Mouse (Mus musculus): ENCODE measurements around the gene Prickle1. TPM values are rescaled to one million over a fixed set of nuclear protein-coding genes. Genes with fewer than 3 reads are reported as not detected.

The Prickle1 gene
- polyA plus RNA-seq, 1 experiment, result 8.0 TPM

DNA sequence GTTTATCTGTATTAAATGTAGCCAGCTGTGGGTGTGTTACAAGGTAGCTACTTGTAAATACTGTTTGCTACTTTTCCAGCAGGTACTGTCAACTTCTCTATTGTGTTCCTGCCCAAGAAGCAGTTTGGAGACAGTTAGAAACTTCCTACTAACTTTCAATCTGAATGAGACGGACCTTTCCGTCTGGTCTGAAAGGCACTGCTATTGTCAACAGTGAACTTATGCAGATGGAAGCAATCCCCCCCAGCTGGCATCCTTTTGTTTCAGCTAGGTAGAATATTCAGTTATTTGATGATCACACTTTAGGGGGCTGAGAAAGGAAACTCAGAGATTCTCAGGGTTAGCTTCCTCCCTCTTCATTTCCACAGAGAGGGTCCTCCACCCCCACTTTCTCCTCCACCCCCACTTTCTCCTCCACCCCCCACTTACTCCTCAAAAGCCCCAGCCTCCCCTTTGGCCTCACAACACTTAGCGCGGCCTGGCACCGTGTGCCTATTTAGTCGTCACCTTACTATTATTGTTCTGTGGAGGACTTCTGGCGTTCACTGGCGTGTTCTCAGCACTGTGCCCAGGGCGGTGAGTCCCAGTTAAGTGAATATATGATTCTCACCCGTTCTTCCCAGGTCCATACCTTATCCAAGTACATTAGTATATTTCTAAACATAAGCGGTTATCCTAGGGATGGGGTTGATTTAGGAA, 74.5 kb downstream of the Prickle1 start:
- Histone ChIP-seq H3K4me3 (no peak overlapping the region), H3K36me3 (ENCODE audit: control insufficient read depth, insufficient read depth) (no peaks in the 10 kb centered on the region), H3K27me3 (ENCODE audit: control insufficient read depth, insufficient read depth, insufficient read length) (no peaks in the 10 kb centered on the region), H3K4me2 (ENCODE audit: low read depth) (no peak overlapping the region), H3K79me2 (ENCODE audit: control insufficient read depth, insufficient read depth) (no peaks in the 10 kb centered on the region), H3ac (ENCODE audit: control insufficient read depth, insufficient read length) (no peak overlapping the region)
- TF ChIP-seq MYOD1 (IDR thresholded peaks at IDR 0.05; ENCODE audit: control insufficient read depth in 1 of 3, insufficient read length in 2 of 3, low read depth in 2 of 3) (no peak), TCF12 (IDR thresholded peaks at IDR 0.05; ENCODE audit: insufficient read depth, poor library complexity, severe bottlenecking) (no peak), USF1 (IDR thresholded peaks at IDR 0.05; ENCODE audit: low read depth) (no peak), POLR2A (IDR thresholded peaks at IDR 0.05; ENCODE audit: insufficient read length, low read depth) (no peak), E2F4 (IDR thresholded peaks at IDR 0.05; ENCODE audit: insufficient read depth) (no peak), MYOG (IDR thresholded peaks at IDR 0.05; ENCODE audit: control insufficient read depth in 1 of 3, insufficient read depth in 1 of 3, insufficient read length in 2 of 3, low read depth in 2 of 3) (no peak), SRF (IDR thresholded peaks at IDR 0.05; ENCODE audit: control insufficient read depth, insufficient read length, low read depth) (no peak), POLR2AphosphoS2 (IDR thresholded peaks at IDR 0.05; ENCODE audit: insufficient read length, low read depth) (no peak), MAX (IDR thresholded peaks at IDR 0.05; ENCODE audit: low read depth) (no peak), CEBPB (IDR thresholded peaks at IDR 0.05; ENCODE audit: insufficient read depth, poor library complexity, severe bottlenecking) (no peak), REST (IDR thresholded peaks at IDR 0.05; ENCODE audit: insufficient read depth, insufficient read length) (no peak), TCF3 (IDR thresholded peaks at IDR 0.05; ENCODE audit: insufficient read length, low read depth) (no peak)

DNA sequence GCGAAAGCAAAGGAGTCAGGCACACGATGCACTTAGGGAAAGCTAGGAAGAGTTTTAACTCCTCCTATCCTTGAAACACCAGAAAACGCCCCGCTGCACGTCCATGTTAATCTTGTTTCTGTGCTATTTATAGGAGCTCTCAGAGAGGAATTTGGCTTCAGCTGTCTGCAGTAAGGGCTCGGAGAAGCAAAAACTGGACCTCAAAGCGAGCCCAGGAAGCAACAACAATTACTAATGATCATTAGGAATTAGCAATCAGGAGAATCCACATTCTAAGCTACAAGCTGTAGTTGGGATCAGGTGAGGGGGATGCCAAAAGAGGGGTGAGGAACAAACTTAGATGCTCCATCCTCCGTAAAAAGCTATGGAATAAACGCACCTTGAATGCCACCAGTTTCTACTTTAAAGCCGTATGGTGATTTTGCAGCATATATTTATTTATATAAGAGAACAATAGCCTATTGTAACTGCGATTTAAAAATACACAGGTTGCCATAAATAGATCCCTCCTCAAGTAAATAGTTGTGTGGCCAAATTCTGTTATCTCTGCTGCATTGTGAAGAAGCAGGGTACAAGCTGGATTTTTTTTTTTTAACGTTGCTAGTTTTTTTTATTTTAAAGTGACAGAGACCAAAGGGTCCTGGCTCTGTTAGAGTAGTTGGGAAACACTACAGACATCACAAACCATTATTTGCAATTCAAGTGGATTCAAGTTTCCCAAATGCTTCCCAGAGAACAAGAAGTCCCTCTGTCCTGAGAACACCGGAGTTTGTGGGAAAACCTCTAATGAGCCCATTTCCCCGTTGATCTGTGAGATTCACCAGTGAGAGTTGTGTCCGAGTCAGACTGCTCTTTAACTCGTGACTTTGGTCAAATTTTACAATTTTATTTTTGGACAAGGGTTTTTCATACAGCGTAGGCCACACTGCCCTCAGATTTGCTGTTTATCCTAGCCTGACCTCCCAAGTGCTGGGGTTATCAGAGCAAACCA, 75.6 kb downstream of the Prickle1 start:
- Histone ChIP-seq H3K79me2 (ENCODE audit: control insufficient read depth, insufficient read depth) (no peaks in the 10 kb centered on the region), H3ac (ENCODE audit: control insufficient read depth, insufficient read length) (peak overlapping the region; percentile 33), H3K4me2 (ENCODE audit: low read depth) (peak overlapping the region; percentile 91), H3K4me3 (peak overlapping the region; percentile 23), H3K27me3 (ENCODE audit: control insufficient read depth, insufficient read depth, insufficient read length) (no peaks in the 10 kb centered on the region), H3K36me3 (ENCODE audit: control insufficient read depth, insufficient read depth) (no peaks in the 10 kb centered on the region)
- TF ChIP-seq MYOG (IDR thresholded peaks at IDR 0.05; ENCODE audit: control insufficient read depth in 1 of 3, insufficient read depth in 1 of 3, insufficient read length in 2 of 3, low read depth in 2 of 3), result peak in 1 of 3 experiments; percentile 86
- peak in 1 of 3 experiments; percentile 6 for TF ChIP-seq MYOD1 (IDR thresholded peaks at IDR 0.05; ENCODE audit: control insufficient read depth in 1 of 3, insufficient read length in 2 of 3, low read depth in 2 of 3)
- TF ChIP-seq E2F4 (IDR thresholded peaks at IDR 0.05; ENCODE audit: insufficient read depth), result no peak

DNA sequence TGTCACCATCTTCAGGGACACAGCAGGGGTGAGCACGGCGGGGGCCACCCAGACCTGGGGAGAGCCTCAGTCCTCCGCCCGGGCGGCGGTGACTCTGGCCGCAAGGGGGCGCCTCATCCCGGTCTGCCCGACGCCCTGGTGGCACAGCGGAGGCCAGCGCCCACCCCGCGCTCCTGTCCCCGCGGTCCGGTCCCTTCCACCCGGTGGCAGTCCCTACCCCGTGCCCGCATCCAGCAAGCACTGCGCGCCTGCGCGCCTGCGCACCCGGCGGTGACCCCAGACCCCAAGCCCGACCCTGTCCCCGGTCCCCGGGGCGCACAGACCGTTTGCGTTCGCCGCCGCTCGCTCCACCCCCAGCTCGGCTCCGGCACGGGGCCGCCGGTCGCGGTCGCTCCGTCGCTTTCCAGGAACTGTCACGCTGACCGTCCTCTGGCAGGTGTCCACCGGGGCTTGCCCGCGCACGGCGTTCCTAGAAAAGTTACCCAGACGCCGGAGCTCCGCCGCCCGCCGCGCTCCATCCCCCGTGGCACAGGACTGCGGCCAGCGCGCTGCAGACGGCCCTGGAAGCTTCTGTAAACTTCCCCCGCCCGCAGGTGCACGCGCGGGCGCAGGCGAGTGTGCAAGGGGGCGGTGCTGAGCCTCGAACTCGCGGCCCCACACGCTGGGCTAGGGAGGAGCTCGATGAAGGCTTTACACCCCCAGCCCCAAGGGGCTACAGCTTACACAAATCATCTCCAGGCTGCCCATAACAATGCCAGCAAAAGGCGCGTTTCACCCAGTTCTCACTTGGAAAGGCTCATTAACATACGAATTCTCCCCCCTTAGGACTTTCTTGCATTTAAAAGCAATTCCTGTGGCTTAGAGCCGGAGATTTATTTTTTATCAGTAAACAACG, 76.5 kb downstream of the Prickle1 start:
- H3K79me2 ChIP-seq (ENCODE audit: control insufficient read depth, insufficient read depth), result no peaks in the 10 kb centered on the region
- no peaks in the 10 kb centered on the region for H3K27me3 ChIP-seq (ENCODE audit: control insufficient read depth, insufficient read depth, insufficient read length)
- no peaks in the 10 kb centered on the region for H3K36me3 ChIP-seq (ENCODE audit: control insufficient read depth, insufficient read depth)
- TF ChIP-seq MYOG (IDR thresholded peaks at IDR 0.05; ENCODE audit: control insufficient read depth in 1 of 3, insufficient read depth in 1 of 3, insufficient read length in 2 of 3, low read depth in 2 of 3) (peak in 2 of 3 experiments; percentile 35 to 63), SRF (IDR thresholded peaks at IDR 0.05; ENCODE audit: control insufficient read depth, insufficient read length, low read depth) (peak; percentile 67), E2F4 (IDR thresholded peaks at IDR 0.05; ENCODE audit: insufficient read depth) (no peak), MYOD1 (IDR thresholded peaks at IDR 0.05; ENCODE audit: control insufficient read depth in 1 of 3, insufficient read length in 2 of 3, low read depth in 2 of 3) (peak in 2 of 3 experiments; percentile 16 to 78)
- peak overlapping the region; percentile 91 for H3K4me2 ChIP-seq (ENCODE audit: low read depth)
- H3ac ChIP-seq (ENCODE audit: control insufficient read depth, insufficient read length), result peak overlapping the region; percentile 33
- H3K4me3 ChIP-seq, result peak overlapping the region; percentile 23

DNA sequence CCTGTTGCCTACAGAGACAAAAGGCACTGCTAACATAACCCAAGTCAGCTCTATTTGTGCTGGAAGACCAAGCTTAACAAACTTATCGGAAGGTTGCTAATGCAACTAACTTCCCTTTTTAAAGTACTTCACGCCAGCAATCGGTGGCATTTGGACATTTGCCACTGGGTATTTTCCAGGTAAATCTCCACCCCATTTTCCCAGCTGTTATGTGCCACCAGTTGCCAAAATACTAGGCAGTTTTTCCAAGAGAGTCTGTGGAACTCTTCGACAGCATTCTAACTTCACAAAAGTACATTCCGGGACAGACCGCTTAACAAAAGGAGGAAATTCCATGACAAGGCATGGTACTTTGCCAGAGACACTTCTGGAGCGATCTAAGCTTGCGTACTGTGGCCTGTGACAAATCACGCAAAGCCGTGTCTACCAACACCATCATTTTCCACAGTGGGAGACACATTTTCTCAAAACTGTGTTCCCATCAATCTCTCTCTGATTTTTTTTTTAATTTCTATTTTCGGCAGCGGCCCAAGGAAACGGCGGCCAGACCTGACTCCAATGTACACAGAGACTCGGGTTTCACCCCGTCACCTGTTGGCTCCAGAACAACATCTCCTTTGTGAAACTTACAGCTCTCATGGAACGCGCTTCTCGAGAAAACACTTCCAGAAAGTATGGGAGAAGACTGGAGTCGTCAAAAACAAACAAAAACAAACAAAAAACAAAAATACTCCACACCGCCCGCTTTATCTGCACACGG, 77.4 kb downstream of the Prickle1 start:
- Histone ChIP-seq H3K79me2 (ENCODE audit: control insufficient read depth, insufficient read depth) (no peaks in the 10 kb centered on the region), H3K36me3 (ENCODE audit: control insufficient read depth, insufficient read depth) (no peaks in the 10 kb centered on the region), H3ac (ENCODE audit: control insufficient read depth, insufficient read length) (peak overlapping the region; percentile 33), H3K27me3 (ENCODE audit: control insufficient read depth, insufficient read depth, insufficient read length) (no peaks in the 10 kb centered on the region), H3K4me2 (ENCODE audit: low read depth) (peak overlapping the region; percentile 91), H3K4me3 (peak overlapping the region; percentile 23)
- TF ChIP-seq MYOG (IDR thresholded peaks at IDR 0.05; ENCODE audit: control insufficient read depth in 1 of 3, insufficient read depth in 1 of 3, insufficient read length in 2 of 3, low read depth in 2 of 3), result no peak
- TF ChIP-seq POLR2A (IDR thresholded peaks at IDR 0.05; ENCODE audit: insufficient read length, low read depth), result no peak
- TF ChIP-seq MYOD1 (IDR thresholded peaks at IDR 0.05; ENCODE audit: control insufficient read depth in 1 of 3, insufficient read length in 2 of 3, low read depth in 2 of 3), result no peak
- no peak for TF ChIP-seq USF1 (IDR thresholded peaks at IDR 0.05; ENCODE audit: low read depth)
- TF ChIP-seq REST (IDR thresholded peaks at IDR 0.05; ENCODE audit: insufficient read depth, insufficient read length), result no peak
- TF ChIP-seq TCF3 (IDR thresholded peaks at IDR 0.05; ENCODE audit: insufficient read length, low read depth), result no peak
- no peak for TF ChIP-seq TCF12 (IDR thresholded peaks at IDR 0.05; ENCODE audit: insufficient read depth, poor library complexity, severe bottlenecking)
- no peak for TF ChIP-seq MAX (IDR thresholded peaks at IDR 0.05; ENCODE audit: low read depth)
- TF ChIP-seq E2F4 (IDR thresholded peaks at IDR 0.05; ENCODE audit: insufficient read depth), result no peak
- TF ChIP-seq POLR2AphosphoS2 (IDR thresholded peaks at IDR 0.05; ENCODE audit: insufficient read length, low read depth), result no peak
- TF ChIP-seq SRF (IDR thresholded peaks at IDR 0.05; ENCODE audit: control insufficient read depth, insufficient read length, low read depth), result no peak
- TF ChIP-seq CEBPB (IDR thresholded peaks at IDR 0.05; ENCODE audit: insufficient read depth, poor library complexity, severe bottlenecking), result no peak
